Mouse (Mus musculus) testis, postnatal 14 days (tissue): ENCODE results near the gene Lgi2.

Experiments used
- DNase-seq: peaks from one replicate; pipeline ENCODE4 v3.0.0; 2021; ENCODE audit warnings: low spot score

The Lgi2 gene

GRCm38 (mm10) chr5:52537024-52537423, 29.2 kb downstream of the Lgi2 start:
- DNase-seq = no peak

- DNase-seq = no peak
Measured at GRCm38 (mm10) chr5:52534798-52535590, 31.3 kb downstream of the Lgi2 start.

DNA sequence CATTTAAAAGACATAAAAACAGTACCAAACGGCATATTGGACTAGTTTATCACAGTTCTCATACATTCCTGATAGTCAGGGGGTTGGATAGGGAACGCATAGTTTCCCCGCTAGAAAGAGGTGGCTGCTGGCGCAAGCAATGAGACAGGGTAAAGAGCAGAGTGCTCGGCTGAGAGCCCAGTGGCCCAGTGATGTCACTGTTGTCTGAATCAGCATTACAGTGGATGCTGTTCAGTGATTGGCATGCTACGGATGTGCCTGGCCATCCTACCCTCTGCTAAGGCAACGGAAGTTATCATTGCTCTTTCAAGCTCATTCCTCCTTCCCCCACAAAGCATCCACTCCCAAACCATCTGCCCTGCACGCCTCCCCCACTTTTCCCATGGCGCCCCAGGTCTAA, 32.6 kb downstream of the Lgi2 start:
- no peak for DNase-seq

DNA sequence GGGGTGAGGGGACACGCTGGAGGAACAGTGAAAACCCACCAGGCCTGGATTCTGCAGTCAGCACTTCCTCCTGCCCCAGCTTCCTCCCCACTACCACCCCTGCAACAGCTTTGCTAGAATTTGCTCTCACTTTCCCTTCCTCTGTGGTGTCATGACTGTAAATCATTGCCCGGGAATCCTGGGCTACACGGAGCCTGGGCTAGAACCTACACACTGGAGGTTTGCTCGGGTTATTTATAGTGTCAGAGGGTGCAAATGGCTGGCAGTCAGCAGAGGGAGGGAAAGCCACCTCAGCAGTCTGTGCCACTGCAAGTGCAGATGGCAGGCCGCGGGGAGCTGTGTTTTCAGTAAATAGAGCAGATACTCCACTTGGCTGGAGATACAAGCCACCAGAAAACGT, 37.7 kb downstream of the Lgi2 start:
- DNase-seq = no peak

DNA sequence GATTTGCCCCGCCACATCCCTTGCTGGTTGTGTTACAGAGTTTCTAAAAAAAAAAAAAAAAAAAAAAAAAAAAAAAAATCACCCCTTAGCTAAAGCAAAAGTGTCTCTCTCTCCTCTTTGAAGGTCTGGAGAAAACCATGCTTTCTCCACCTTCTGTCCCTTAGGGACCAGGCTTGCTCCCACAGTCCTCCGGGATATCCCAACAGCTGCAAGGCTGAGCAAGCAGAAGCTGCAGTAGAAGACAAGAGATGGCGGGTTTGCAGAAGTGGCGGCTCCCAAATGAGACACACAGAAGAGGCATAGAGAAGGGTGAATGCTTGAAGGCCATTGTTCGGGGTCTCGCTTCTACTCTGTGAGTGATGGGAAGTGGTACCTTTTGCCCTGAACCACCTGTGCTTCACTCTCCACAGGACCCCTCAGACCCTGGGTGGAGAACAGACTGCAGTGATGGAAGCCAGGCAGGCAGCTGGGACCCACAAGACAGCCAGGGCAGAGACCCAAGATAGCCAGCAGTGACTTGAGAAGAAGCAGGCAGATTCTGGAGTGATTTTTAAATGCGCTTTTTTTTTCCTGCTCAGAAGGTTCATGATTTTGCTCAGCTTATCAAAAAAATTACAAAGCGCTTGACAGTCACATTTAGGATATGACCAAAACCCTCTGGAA, 39.8 kb downstream of the Lgi2 start:
- DNase-seq = no peak

- no peak for DNase-seq
Measured at GRCm38 (mm10) chr5:52524207-52524606, 42.1 kb downstream of the Lgi2 start.

DNA sequence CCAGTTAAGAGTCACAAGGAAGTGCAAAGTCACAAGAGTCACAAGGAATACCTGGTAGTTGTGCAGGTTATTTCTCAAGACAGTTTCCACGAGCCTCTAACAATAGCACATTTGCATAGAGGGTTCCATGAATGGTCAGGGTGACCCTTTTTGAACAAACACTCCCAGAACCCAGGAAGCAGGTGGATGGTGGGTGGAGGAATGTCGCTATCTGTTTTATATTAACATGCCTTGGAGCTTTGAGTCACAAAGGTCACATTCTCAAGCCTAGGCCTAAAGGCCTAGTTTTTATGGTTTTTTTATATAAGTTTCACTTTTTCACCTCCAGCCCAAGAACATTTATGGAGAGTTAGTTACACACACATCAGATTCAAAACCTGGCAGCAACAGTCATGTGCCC, 46.3 kb downstream of the Lgi2 start:
- no peak for DNase-seq

GRCm38 (mm10) chr5:52516072-52516476, 50.2 kb downstream of the Lgi2 start:
- DNase-seq = no peak

DNA sequence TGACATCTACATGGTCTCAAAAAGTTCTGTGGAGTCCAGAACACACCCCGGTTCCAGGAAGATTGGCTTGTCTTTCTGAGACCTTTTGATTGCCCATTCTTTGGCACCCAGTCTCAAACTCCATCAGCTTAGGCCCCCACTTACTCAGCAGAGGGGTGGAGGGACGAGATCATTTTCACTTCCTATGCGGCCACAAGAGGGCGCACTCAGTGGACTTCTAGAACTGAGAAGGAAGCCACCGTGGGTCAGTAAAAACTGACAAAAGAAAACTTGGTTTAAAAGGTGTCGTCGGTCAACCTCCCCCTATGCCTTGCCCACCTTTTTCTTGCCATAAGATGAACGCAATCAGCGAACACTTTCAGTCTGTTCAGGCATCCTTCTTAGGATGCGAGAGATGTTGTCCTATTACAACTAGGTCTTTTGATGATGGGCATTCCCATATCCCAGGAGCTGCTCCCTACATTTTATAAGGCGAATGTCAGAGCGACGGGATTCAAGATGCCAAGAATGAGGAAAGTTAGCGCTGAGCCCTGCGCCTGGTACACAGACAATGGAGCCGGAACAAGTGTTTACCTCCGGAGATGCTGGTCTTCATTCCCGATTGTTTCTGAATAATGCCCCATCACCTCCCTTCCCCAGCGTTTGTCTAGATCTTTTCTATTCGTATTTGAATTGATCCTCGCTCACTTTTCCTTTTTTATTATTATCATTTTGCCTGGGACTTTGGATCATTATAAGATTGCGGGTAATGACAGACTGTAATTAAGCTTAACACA, 50.8 kb downstream of the Lgi2 start:
- DNase-seq = peak; percentile 41

DNA sequence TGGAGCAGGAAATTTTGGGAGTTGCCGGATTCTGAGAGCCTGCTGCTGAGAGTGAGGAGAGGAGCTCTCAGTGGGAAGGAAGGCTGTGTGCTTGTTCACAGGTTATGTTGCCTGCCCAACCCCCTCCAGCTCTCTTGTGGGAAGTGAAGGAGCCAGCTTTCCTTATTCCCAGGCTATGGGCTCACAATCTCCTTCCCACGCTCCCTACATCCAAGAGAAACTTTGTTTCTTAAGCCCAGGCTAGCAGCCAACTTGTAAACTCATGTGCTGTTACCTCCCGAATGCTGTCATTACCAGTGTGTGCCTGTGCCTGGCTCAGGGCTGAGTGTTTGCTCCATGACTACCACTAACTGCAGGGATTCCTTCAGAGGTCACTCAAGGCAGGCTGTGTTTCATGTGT, 55.2 kb downstream of the Lgi2 start:
- DNase-seq = peak; percentile 74

DNA sequence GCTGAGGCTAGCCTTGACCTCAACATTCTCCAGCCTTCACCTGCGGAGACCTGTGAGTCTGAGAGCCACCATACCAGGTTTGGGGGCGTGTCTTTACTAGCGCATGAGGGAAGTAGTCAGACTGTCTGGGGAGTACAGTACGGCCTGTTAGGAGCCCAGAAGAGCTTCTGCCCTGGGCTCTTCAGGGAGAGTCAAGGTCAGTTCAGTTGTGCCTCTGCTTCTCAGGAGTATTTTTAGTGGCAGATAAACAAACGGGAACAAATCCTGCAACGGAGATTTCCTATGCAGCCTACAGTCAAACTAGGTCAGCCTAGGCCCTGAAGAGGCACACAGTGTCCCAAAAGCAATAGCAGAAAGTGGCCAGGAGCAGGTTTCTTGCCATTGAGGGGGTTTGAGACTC, 56.8 kb downstream of the Lgi2 start:
- peak; percentile 51 for DNase-seq

GRCm38 (mm10) chr5:52504666-52505065, 61.6 kb downstream of the Lgi2 start:
- DNase-seq = no peak

GRCm38 (mm10) chr5:52504148-52504547, 62.1 kb downstream of the Lgi2 start:
- peak; percentile 26 for DNase-seq

DNA sequence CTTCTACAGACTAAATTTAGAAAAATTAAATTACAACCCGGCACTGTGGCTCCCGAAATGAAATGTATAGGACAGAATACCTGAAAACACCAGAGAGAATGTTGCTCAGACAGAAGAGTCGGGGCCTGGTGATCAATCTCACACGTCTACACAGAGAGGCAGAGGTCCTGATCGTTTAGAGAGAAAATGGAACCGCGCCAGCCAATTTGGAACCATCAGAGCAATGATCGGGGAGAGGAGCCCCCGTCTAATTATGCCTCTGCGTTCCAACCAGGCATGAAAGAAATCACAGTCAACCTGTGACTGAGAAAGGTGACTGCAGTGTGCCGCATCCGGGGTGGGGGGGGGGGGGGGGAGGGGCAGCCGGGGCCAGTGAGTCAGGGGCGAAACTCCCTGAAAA, 70.6 kb downstream of the Lgi2 start:
- DNase-seq = no peak

- DNase-seq = no peak
Measured at GRCm38 (mm10) chr5:52491496-52491895, 74.8 kb downstream of the Lgi2 start.

- no peak for DNase-seq
Measured at GRCm38 (mm10) chr5:52487559-52488430, 78.5 kb downstream of the Lgi2 start.
